Mouse (Mus musculus) cerebellum, adult 2 months (tissue): ENCODE measurements around the gene Plxdc1.

Experiments used
- CTCF ChIP-seq: fragments of 200-500 bp; IDR thresholded peaks from 2 replicates; pipeline ENCODE4 v1.5.1; 2011; ENCODE audit warnings: low read depth, mild to moderate bottlenecking, control low read depth, low read length, moderate library complexity, borderline replicate concordance; ENCODE audit not compliant: insufficient read depth
- POLR2A ChIP-seq: fragments of 200-500 bp; IDR thresholded peaks from 2 replicates; pipeline ENCODE4 v1.6.1; 2011; ENCODE audit warnings: low read length, control low read depth, borderline replicate concordance; ENCODE audit not compliant: insufficient read depth

DNA sequence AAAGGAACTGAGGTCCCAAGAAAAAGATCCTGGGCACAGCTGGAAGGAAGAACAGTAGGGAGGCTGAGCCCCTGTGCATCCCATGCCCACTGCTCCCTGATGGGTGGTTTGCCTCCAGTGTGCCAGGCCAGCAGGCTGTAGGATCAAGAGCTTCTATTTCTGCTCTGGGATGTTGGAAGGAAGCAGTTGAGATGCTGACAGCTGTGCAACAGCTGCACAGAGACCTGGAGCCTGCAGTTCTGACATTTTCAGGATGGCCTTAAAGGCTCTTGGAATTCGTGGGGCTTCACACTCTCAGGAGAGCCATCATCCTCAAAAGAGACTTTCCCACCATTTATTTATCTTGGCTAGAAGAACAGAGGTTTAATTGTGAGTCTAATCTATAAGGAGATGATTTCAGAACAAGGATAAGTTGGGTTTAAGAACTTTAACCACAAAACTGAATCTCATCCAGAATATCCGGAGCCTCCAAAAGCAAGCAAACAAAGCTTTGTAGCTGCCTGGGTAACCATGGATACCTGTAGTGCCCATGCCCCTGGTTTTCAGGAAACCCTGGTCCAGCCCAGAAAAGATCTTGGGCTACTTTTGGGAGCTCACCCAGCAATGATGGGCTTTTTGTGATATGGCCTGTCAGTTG, 48.7 kb downstream of the Plxdc1 start:
- TF ChIP-seq CTCF (no peak), POLR2A (no peak)
